Mouse (Mus musculus) thymus, adult 2 months (tissue): ENCODE measurements around the gene Actl11.
A peak's percentile ranks its signal among the peaks of the same experiment; 100 is the strongest.

Source experiments
- CTCF ChIP-seq: fragments of 200-500 bp; IDR thresholded peaks from 2 replicates; pipeline ENCODE4 v1.5.1; 2012; ENCODE audit warnings: mild to moderate bottlenecking, control low read depth, low read length, moderate library complexity, borderline replicate concordance; ENCODE audit not compliant: control insufficient read depth, poor library complexity, insufficient read depth; ENCODE audit errors: extremely low read depth
- POLR2A ChIP-seq: fragments of 200-500 bp; IDR thresholded peaks from 2 replicates; pipeline ENCODE4 v1.6.1; 2012; ENCODE audit warnings: mild to moderate bottlenecking, low read length, control low read depth, moderate library complexity; ENCODE audit not compliant: control insufficient read depth, poor library complexity, insufficient read depth; ENCODE audit errors: extremely low read depth

DNA sequence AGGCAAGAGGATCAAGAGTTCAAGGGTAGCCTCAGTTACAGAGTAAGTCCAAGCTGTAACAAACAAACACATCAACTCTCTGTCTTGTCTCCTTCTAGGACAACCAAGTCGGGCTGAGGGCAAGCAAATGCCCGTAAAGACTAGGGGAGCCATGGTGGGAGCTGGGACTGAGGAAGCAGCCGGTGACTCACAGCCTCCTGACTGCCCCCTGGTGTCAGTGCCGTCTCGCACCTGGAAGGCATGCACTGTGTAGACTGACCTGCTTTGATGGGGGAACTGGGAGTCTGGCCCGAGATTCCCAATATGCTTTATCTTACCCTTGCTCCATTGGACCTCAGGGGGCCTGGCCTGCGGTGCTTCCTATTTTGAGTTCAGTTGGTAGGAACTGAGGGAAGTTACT is 5.2 kb upstream of the Actl11 start:
- TF ChIP-seq CTCF (peak; percentile 71), POLR2A (no peak)
